Mouse (Mus musculus) Patski (cell line): ENCODE measurements at regions not wholly inside any gene's neighbourhood (a gene's known extent, or its start where the extent isn't known, plus 50 kb on each side); places are given as distances from the start of the nearest gene placed in this dataset.

Experiments used
- ATAC-seq: fragments of 100-300 bp; one replicate; pipeline ENCODE4 v1.8.0; 2021
- CTCF ChIA-PET: fragments of 350-600 bp; sonication (Branson Sonifier 250); formaldehyde crosslinking; loops from one replicate; lab custom pipeline; 2022; ENCODE audit warnings: inconsistent platforms; lab: Charles Lee
- POLR2A ChIA-PET: fragments of 350-600 bp; sonication (Branson Sonifier 250); formaldehyde crosslinking; loops from one replicate; lab custom pipeline; 2022; ENCODE audit warnings: antibody characterized with exemption, inconsistent platforms; lab: Charles Lee
- DNase-seq: peaks from one replicate; pipeline ENCODE4 v3.0.0-alpha.2; 2011; ENCODE audit warnings: low read depth, low spot score
- H3K27me3 ChIP-seq: fragments of 371-371 bp; one replicate; pipeline ENCODE4 v1.5.1; 2021
- CTCF ChIP-seq: fragments of 100-300 bp; IDR thresholded peaks from one replicate; pipeline ENCODE4 v1.5.1; 2021
- in situ Hi-C: fragments of 300-500 bp; cut with MboI; formaldehyde crosslinking; loops from 3 replicates; pipeline ENCODE4 v1.11.1; 2018; ENCODE audit warnings: low pct_unique_long_range_greater_than_20kb, mixed read lengths

DNA sequence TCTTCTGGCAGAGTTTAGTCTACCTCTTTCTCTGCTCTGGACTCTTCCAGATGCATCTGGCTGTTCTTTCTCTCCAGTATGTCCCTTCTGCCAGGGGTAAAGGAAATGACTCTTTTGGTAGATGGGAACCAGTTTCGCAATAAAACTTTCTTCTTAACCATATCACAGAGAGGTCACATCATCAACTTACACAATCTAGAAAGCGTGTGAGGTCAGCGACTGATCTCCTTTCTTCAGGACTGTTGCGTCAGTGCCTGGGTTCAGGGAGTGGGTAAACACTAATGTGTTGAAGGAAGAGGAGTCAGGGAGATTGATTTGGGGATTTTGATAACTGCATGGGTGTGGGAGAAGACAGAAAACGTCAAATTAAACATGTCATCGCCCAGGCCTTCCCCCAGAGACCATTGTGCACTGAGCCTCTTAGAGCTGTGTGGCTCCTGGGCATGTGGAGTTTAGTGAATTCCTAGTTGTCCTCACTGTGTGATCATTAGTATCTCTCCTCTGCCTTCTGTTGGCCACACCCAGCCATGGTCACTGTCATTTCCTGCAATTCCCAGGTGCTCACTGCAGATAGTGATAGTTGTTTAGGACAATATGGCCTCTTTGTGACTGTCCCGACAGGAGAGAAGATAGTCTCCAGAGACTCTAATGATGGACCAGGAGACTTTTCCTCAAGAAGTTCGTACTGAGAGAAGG is 122.2 kb upstream of the Arntl start:
- no peak for ATAC-seq
- no peak for DNase-seq
- in situ Hi-C loops, result no loop called here
- no peaks in the 10 kb centered on the region for H3K27me3 ChIP-seq
- CTCF ChIA-PET, result no interaction called here
- POLR2A ChIA-PET, result no interaction called here
- TF ChIP-seq CTCF, result no peak

DNA sequence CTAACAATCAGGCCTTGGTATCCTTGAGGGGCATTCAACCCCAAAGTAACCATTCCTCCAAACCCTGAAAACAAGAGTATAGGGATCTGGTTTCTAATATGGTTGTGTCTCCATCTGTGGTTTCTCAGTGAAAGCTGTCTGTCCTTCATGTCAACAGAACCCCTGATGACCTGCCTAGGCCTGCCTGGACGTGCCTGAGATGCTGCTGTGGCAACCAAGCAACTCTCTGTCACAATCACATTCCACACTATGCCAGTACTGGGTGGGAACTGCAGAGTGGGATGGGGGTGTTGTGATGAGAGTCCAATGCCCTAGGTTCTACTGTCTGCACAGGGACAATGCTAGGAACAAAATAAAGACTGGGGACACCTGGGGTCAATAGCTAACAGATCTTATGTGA is 121.1 kb upstream of the Arntl start:
- no peak for TF ChIP-seq CTCF
- H3K27me3 ChIP-seq, result no peaks in the 10 kb centered on the region
- no peak for DNase-seq
- ChIA-PET CTCF (no interaction called here), POLR2A (interaction anchor here (0.6 kb wide), 1 partner anchor 129 kb away, joined by 3 read pairs; no protein-coding TSS in a partner anchor)
- ATAC-seq, result no peak
- in situ Hi-C loops, result no loop called here

DNA sequence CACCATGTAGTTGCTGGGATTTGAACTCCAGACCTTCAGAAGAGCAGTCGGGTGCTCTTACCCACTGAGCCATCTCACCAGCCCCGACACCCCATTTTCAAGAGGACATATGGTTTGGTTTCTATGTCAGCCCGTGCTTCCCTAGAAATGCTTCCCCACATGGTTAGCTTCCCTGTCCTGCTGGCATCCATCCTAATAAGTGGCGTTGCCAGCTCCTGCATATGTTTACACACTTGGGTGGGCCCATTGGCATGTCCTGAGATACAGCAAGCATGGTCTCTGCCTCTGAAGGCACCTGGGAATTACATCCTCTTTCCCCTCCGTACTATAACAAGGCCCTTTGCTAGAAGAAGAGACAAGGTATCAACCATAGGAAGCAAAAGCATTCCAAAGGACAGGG is 119.6 kb upstream of the Arntl start:
- no peak for TF ChIP-seq CTCF
- ATAC-seq (no peak), DNase-seq (no peak)
- no peaks in the 10 kb centered on the region for H3K27me3 ChIP-seq
- CTCF ChIA-PET, result no interaction called here
- POLR2A ChIA-PET, result no interaction called here
- in situ Hi-C loops, result no loop called here

DNA sequence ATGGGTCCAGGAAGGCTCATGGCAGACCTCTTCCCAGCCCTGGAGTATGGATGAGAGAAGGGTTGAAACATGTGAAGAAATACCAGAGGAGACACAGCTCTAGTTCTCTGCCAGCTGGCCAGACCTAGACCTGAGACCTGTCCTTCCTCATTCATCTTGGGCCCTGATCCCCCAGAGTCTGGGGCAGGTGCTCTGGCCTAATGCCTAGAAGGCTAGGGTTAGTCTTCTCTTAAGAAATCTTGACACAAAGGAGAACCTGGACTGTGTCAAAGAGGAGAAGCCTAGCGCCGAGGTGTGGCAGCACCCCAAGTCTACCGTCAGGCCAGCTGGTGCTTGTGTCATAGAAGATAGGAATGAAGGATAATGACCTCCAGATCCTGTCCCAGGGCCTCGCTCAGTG is 118.2 kb upstream of the Arntl start:
- POLR2A ChIA-PET, result no interaction called here

DNA sequence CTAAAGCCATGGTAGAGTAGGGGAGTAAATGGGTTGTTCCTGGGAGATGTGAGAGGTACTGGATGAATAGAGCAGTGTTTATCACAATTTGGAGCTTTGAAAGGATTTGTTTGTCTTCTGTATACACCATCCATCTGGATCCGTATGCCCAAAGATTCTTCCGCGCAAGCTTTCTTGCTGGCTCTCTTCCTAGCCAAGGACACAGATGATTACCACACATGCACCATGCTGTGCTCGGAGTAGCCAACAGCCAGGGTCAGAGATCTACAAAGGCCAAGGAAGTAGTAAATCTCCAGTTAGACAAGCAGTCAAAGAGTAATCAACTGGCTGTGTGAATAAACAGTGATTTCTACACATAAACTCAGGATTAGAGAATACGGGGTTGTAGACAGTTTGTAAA is 113.3 kb upstream of the Arntl start:
- in situ Hi-C loops, result no loop called here
- CTCF ChIA-PET, result no interaction called here
- H3K27me3 ChIP-seq, result no peaks in the 10 kb centered on the region
- POLR2A ChIA-PET, result no interaction called here
- no peak for DNase-seq
- TF ChIP-seq CTCF, result no peak
- ATAC-seq, result no peak

More for the DNA sequence above, 118.2 kb upstream of the Arntl start:
- no peak for ATAC-seq
- TF ChIP-seq CTCF, result no peak
- no peaks in the 10 kb centered on the region for H3K27me3 ChIP-seq
- in situ Hi-C loops, result no loop called here
- CTCF ChIA-PET, result interaction anchor here (1.1 kb wide), 1 partner anchor 10 kb away, joined by 3 read pairs; no protein-coding TSS in a partner anchor
- no peak for DNase-seq

DNA sequence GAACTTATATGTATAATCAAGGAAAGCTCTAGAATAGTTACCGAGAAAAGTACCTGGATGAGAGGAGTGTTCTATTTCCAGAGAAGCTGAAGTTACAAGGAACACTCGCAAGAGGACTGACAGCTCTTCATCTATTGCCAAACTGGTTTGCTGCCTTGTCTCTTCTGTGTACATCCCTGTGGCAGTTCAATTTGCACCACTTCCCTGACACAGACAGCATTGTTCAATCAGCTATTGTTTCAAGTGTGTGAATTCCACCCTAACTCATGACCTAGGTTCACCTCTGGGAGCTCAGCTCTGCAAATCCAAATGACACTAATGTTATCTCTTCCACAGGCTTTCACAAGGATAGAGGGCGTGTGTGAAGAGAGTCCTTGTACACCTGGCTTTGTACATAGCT is 112.2 kb upstream of the Arntl start:
- CTCF ChIA-PET, result no interaction called here
- no peak for DNase-seq
- POLR2A ChIA-PET, result no interaction called here
- in situ Hi-C loops, result no loop called here
- TF ChIP-seq CTCF, result no peak
- ATAC-seq, result no peak
- H3K27me3 ChIP-seq, result no peaks in the 10 kb centered on the region

DNA sequence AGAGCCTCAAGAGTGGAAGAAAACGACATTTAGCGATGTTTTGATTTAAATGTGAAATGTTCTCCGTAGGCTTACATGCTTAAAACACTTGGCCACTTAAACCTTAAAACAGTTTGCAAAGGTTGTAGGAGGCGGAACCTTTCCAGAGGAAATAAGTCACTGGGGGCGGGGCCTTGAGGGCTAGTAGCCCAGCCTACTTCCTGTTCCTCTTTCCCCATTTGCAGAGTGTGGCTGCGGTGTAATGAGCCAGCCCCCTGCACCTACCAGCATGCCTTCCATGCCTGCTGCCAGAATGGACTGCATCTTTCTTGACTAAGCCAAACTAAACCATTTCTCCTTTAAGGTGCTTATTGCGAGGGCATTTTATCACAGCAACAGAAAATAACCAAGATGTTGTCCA is 103.0 kb upstream of the Arntl start:
- ATAC-seq, result no peak
- no peak for TF ChIP-seq CTCF
- POLR2A ChIA-PET, result no interaction called here
- H3K27me3 ChIP-seq, result no peaks in the 10 kb centered on the region
- CTCF ChIA-PET, result no interaction called here
- no peak for DNase-seq
- in situ Hi-C loops, result no loop called here

DNA sequence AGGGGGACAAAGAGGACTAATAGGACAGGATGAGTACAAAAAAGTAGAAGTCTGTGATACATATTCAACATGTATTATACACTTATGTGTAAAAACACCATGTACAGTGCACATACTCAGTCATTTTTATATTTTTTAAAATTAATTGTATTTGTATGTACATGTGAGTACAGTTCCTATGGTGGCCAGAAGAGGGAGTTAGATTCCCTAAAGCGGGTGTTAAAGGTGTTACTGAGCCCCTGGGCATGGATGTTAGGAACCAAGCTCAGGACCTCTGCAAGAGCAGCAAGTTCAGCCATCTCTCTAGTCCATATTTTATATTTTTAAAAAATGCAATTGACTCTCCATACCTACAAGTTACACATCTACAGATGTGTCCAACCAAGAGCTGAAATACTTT is 101.9 kb upstream of the Arntl start:
- TF ChIP-seq CTCF, result peak; percentile 47
- no peak for DNase-seq
- CTCF ChIA-PET, result interaction anchor here (1.0 kb wide), 1 partner anchor 12 kb away, joined by 3 read pairs; no protein-coding TSS in a partner anchor

GRCm38 (mm10) chr7:113106731-113107130 is 100.5 kb upstream of the Arntl start:
- in situ Hi-C loops, result no loop called here
- ATAC-seq (no peak), DNase-seq (no peak)
- H3K27me3 ChIP-seq, result no peaks in the 10 kb centered on the region
- ChIA-PET POLR2A (no interaction called here), CTCF (no interaction called here)
- TF ChIP-seq CTCF, result no peak

More for the DNA sequence above, 101.9 kb upstream of the Arntl start:
- ATAC-seq, result no peak
- in situ Hi-C loops, result no loop called here
- no peaks in the 10 kb centered on the region for H3K27me3 ChIP-seq
- POLR2A ChIA-PET, result interaction anchor here (0.6 kb wide), 1 partner anchor 77 kb away, joined by 3 read pairs; no protein-coding TSS in a partner anchor

- ATAC-seq, result no peak
- in situ Hi-C loops, result no loop called here
- ChIA-PET CTCF (no interaction called here), POLR2A (no interaction called here)
- TF ChIP-seq CTCF, result no peak
- H3K27me3 ChIP-seq, result no peaks in the 10 kb centered on the region
- DNase-seq, result no peak
These were observed 99.3 kb upstream of the Arntl start for GRCm38 (mm10) chr7:113107965-113108364.

- no peak for ATAC-seq
- ChIA-PET CTCF (no interaction called here), POLR2A (no interaction called here)
- no peaks in the 10 kb centered on the region for H3K27me3 ChIP-seq
- no peak for DNase-seq
- no peak for TF ChIP-seq CTCF
- in situ Hi-C loops, result no loop called here
These were observed 98.7 kb upstream of the Arntl start for GRCm38 (mm10) chr7:113108442-113109000.

- in situ Hi-C loops, result no loop called here
- CTCF ChIA-PET, result interaction anchor here (0.5 kb wide), 1 partner anchor 61 kb away, joined by 3 read pairs; no protein-coding TSS in a partner anchor
- DNase-seq (no peak), ATAC-seq (no peak)
- POLR2A ChIA-PET, result no interaction called here
- no peaks in the 10 kb centered on the region for H3K27me3 ChIP-seq
- no peak for TF ChIP-seq CTCF
These were observed 97.8 kb upstream of the Arntl start for GRCm38 (mm10) chr7:113109481-113109880.
